Mouse (Mus musculus) forebrain, embryonic 13.5 days (tissue): ENCODE data around the gene Borcs5. TPM values are rescaled to one million over a fixed set of nuclear protein-coding genes. Genes with fewer than 3 reads are reported as not detected.
"Not testable (repeated sequence)": the region's sequence is repeated elsewhere in the genome, so short reads cannot be mapped to it uniquely, and the experiment has no call there.

ENCODE experiments used
- ATAC-seq: fragments of 200-750 bp; cut with Nextera tagmentation; 2 replicates; pipeline ENCODE4 v1.8.0; 2017
- H3K27ac ChIP-seq: fragments of 300-500 bp; sonication (generic); 2 replicates; pipeline ENCODE4 v1.5.1; 2015; ENCODE audit warnings: inconsistent platforms, mild to moderate bottlenecking, moderate library complexity
- H3K27me3 ChIP-seq: fragments of 300-500 bp; sonication (generic); 2 replicates; pipeline ENCODE4 v1.6.1; 2015; ENCODE audit warnings: mild to moderate bottlenecking, inconsistent platforms
- H3K36me3 ChIP-seq: fragments of 300-500 bp; sonication (generic); 2 replicates; pipeline ENCODE4 v1.6.1; 2015; ENCODE audit warnings: mild to moderate bottlenecking, inconsistent platforms; ENCODE audit not compliant: poor library complexity, severe bottlenecking
- H3K4me1 ChIP-seq: fragments of 300-500 bp; sonication (generic); 2 replicates; pipeline ENCODE4 v1.6.1; 2015; ENCODE audit warnings: inconsistent platforms
- H3K4me2 ChIP-seq: fragments of 300-500 bp; sonication (generic); 2 replicates; pipeline ENCODE4 v1.6.1; 2015; ENCODE audit warnings: inconsistent platforms, mild to moderate bottlenecking, moderate library complexity
- H3K4me3 ChIP-seq: fragments of 300-500 bp; sonication (generic); 2 replicates; pipeline ENCODE4 v1.5.1; 2015; ENCODE audit warnings: mild to moderate bottlenecking, inconsistent platforms
- H3K9ac ChIP-seq: fragments of 300-500 bp; sonication (generic); 2 replicates; pipeline ENCODE4 v1.6.1; 2015; ENCODE audit warnings: mild to moderate bottlenecking, inconsistent platforms
- H3K9me3 ChIP-seq: fragments of 300-500 bp; sonication (generic); replicated peaks from 2 replicates; pipeline ENCODE4 v1.6.1; 2016; ENCODE audit warnings: inconsistent platforms
- WGBS: fragments of 180-500 bp; shearing (Covaris S2); methylation state at CpG from one replicate; pipeline ENCODE4 v1.1.7; 2015; 5-methylcytosine and 5-hydroxymethylcytosine counted together
- polyA plus RNA-seq: library from polyadenylated mRNA; unstranded; fragments of >200 nt; fragmentation: Nextera tagmentation; extraction: Ambion mirVana; gene quantifications from 2 replicates; pipeline ENCODE4 v1.2.1, GENCODE M21; 2015

Gene Borcs5
- polyA plus RNA-seq, 1 experiment from 2014 or later, result 40.2 TPM

DNA sequence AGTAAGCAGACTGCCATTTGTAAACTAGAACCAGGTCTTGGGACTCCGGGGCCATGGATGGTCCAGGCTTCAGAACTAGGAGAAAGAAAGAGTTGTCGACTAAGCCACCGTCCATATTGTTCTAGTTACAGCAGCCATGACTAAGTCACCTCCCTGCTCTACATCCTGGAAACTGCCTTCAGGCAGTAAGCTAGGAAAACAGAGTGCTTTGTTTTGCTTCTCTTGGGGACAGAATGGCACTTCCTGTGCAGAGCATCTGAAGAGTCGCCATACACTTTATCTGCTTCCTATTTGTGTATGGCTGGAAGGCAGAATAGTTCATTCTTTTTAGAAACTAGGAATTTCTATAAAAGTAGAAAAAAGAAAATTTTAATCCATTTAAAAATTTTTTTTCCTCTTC is 17.2 kb downstream of the Borcs5 start:
- no peak overlapping the region for H3K4me3 ChIP-seq
- no peak overlapping the region for H3K4me2 ChIP-seq
- H3K27me3 ChIP-seq, result no peaks in the 10 kb centered on the region
- 84% methylated on average over 4 of the region's 4 CpGs for WGBS
- ATAC-seq, result no peak
- no peak overlapping the region for H3K9ac ChIP-seq
- no peak overlapping the region for H3K27ac ChIP-seq
- H3K4me1 ChIP-seq, result no peaks in the 10 kb centered on the region
- no peaks in the 10 kb centered on the region for H3K9me3 ChIP-seq
- H3K36me3 ChIP-seq, result no peaks in the 10 kb centered on the region

DNA sequence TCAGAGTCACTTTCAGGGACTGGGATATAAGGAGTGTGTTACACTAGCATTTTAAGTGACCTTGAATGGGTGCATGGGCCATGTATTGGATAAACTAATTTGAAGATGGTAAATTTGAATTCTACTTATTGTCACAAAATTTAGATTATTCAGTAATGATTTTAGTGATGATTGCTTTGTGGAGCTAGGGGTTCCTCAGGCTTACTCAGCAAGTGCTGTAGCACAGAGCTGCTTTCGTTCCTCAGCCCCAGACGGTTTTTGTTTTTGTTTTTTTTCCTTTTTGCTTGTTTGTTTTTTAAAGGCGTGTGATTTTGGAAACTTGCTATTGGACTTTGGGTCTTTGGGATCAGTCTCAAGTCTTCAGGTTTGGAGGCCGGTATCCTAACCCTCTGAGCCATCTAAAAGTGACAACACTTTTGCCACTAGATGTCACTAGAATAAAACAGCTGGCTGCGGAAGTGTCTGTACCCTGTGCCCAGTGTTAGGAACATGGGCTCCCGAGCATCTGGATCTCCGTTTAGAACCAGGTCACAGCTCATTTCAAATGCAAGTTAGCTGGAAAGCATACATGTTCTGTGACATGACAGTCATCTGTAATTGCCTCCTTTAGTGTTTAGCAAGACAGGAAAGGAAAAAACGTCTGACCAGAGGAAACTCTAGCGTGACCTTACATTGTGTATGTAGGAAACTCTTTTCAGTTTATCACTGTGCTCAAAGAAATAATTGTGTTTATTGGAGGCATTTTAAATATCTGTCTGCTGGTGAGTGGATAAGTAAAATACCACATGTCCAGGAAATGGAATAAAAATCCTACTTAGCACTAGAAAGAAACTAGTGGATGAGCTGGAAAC is 20.0 kb downstream of the Borcs5 start:
- ATAC-seq, result peak; percentile 93
- no peaks in the 10 kb centered on the region for H3K4me1 ChIP-seq
- no peaks in the 10 kb centered on the region for H3K36me3 ChIP-seq
- H3K4me3 ChIP-seq, result no peak overlapping the region
- WGBS, result 21% methylated on average over 9 of the region's 9 CpGs
- H3K9me3 ChIP-seq, result no peaks in the 10 kb centered on the region
- H3K4me2 ChIP-seq, result no peak overlapping the region
- H3K27ac ChIP-seq, result no peak overlapping the region
- no peaks in the 10 kb centered on the region for H3K27me3 ChIP-seq
- H3K9ac ChIP-seq, result no peak overlapping the region

DNA sequence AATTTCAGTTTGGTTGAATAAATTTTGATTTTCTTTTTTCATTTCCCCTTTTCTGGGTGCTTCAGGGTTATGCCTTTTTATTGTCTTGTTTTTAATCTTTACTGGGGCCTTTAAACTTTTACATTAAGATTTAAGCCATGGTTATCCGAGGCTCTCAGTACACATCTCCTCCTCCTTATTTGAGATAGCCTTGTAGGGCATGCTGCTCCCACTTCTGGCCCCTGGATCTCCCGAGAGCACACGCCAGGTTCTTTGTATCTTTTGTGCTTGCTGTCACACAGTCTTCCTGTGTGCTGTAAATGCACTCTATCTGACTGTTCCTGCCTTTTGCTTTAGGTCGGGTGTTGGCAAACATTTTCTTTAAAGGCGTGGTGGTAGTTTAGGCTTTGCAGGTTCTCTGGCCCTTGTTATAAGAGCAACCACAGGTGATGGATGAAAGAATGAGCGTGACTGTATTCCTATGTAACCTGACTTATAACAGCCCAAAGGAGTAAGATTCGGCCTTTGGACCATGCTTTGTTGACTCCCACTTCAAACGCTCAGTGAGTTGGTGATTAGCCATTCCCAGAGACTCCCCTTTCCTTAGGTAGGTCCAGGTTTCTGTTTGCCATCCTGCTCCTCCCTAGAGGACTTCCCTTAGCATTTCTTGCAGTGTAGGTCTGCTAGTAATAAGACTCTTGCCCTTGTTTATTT is 21.6 kb downstream of the Borcs5 start:
- no peak overlapping the region for H3K4me3 ChIP-seq
- H3K27ac ChIP-seq, result no peak overlapping the region
- no peaks in the 10 kb centered on the region for H3K27me3 ChIP-seq
- H3K4me2 ChIP-seq, result no peak overlapping the region
- H3K4me1 ChIP-seq, result no peaks in the 10 kb centered on the region
- no peak for ATAC-seq
- no peaks in the 10 kb centered on the region for H3K9me3 ChIP-seq
- H3K9ac ChIP-seq, result no peak overlapping the region
- no peaks in the 10 kb centered on the region for H3K36me3 ChIP-seq
- 75% methylated on average over 8 of the region's 8 CpGs for WGBS

DNA sequence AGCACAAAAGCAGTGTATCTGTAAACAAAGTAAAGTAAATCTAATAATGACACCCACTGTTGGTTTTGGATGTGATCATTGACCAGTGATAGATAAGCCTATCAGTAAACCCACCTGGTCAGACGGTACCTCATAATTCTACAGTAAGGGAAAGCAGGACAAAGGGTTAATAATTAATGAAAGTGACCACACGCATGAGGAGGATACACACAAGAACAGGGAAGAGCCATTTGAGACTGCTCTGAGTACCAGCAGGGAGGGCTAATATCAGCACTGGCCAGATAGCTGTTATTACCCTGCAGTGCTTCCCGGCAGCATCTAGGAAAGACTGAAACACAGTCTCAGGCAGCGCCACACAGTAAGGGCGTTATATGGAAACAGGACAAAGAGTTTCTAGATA is 25.3 kb downstream of the Borcs5 start:
- H3K4me1 ChIP-seq, result no peaks in the 10 kb centered on the region
- H3K27me3 ChIP-seq, result no peaks in the 10 kb centered on the region
- no peaks in the 10 kb centered on the region for H3K36me3 ChIP-seq
- no peak overlapping the region for H3K4me3 ChIP-seq
- no peak overlapping the region for H3K9ac ChIP-seq
- no peaks in the 10 kb centered on the region for H3K9me3 ChIP-seq
- no peak overlapping the region for H3K27ac ChIP-seq
- 90% methylated on average over 5 of the region's 5 CpGs for WGBS
- no peak overlapping the region for H3K4me2 ChIP-seq
- no peak for ATAC-seq

DNA sequence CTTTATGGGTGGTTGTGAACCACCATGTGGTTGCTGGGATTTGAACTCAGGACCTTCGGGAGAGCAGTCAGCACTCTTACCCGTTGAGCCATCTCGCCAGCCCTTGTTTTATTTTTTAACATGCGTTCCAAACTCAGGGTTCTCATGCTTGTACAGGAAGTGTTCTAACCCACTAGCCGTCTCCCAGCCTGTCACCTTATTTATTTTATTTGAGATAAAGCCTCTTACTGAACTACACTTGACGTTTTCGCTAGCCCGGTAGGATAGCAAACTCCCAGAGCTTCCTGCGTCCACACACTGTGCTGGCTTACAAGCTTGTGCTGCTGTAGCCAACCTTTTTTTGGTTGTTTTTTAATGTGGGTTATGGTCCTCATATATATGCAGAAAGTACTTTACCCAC is 26.5 kb downstream of the Borcs5 start:
- Histone ChIP-seq H3K36me3 (no peaks in the 10 kb centered on the region), H3K4me3 (no peak overlapping the region), H3K4me2 (no peak overlapping the region), H3K4me1 (peaks cover 1% of the 10 kb centered on the region), H3K9me3 (no peaks in the 10 kb centered on the region), H3K27ac (no peak overlapping the region), H3K9ac (no peak overlapping the region), H3K27me3 (no peaks in the 10 kb centered on the region)
- ATAC-seq, result no peak
- 88% methylated on average over 9 of the region's 9 CpGs for WGBS

DNA sequence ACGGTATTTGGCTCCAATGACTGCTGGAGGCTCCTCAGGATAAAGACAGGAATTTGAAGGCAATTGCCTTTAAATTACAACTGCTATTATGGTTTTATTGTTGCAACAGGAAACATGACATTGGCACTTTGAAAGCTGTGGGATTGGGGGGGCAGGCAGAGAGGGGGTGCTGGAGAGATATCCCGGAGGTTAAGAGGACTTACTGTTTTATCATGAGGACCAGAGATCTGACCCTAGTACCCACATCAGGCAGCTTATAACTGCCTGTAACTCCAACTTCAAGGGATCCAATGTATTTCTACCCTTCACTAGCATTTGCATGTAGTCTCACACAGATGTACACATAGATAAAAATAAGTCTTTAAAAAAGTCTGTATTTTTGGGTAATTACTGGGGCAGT is 29.2 kb downstream of the Borcs5 start:
- ATAC-seq, result no peak
- WGBS, result 85% methylated on average over 2 of the region's 2 CpGs
- Histone ChIP-seq H3K36me3 (no peaks in the 10 kb centered on the region), H3K27ac (no peak overlapping the region), H3K4me3 (no peak overlapping the region), H3K4me1 (peaks cover 7% of the 10 kb centered on the region), H3K9me3 (no peaks in the 10 kb centered on the region), H3K9ac (no peak overlapping the region), H3K27me3 (no peaks in the 10 kb centered on the region), H3K4me2 (no peak overlapping the region)

DNA sequence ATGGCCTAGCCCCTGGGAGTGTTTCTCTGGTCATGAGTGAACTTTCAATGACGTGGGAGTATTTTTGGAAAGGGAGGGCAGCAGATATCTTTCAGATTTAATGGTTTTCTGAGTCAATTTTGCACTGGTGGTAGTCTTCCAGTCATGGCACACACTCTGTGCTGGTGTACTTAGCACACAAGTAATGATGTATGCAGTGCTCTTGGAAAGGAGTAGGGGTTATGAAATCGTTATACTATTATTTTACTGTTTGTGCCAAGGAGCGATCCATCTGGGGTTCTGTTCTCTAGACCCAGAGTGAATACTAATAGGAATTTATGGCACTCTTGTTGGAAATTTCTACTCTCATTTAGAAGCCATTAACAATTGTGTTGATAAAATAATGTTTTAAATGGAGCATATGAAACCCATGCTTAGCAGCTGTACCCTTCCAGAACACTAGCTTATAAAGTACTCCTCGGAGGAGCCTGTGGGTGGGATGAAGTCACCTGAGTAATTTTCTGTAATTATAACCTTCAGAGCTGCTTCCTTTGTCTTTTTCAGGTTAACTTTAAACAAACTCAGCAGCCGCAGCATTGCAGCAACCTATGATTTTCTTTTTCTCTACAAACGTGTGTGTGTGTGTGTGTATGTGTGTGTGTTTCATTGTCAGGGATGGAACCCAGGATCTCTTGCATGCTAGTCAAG is 30.0 kb downstream of the Borcs5 start:
- Histone ChIP-seq H3K9me3 (no peaks in the 10 kb centered on the region), H3K36me3 (no peaks in the 10 kb centered on the region), H3K9ac (no peak overlapping the region), H3K4me2 (no peak overlapping the region), H3K27ac (no peak overlapping the region), H3K4me3 (no peak overlapping the region), H3K27me3 (no peaks in the 10 kb centered on the region), H3K4me1 (peaks cover 7% of the 10 kb centered on the region)
- no peak for ATAC-seq
- 82% methylated on average over 6 of the region's 6 CpGs for WGBS

DNA sequence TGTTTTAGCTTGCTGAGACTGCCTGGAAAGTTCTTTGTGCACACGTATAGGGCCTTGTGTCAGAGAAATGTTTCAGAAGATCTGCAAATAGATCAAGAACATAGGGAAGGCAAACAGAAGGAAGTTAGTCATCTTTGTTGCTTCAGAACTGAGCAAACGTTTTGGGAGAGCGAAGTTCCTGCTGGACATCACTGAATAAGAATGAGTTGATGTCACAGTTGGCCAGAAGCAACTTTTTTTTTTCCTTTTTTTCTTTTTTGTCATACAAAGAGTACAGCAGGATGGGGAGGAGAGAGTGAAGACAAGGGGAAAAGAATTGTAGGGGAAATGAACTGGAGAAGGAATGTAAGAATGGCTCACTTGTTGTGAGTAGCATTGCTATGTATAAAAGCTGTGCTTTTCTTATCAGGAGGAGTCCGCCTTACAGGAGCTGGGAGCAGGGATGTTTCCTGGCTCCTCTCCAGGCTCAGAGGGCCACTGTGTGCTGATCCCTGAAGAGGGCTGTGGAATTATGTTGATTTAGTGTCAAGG is 31.6 kb downstream of the Borcs5 start:
- Histone ChIP-seq H3K4me2 (no peak overlapping the region), H3K9me3 (no peaks in the 10 kb centered on the region), H3K4me3 (no peak overlapping the region), H3K36me3 (no peaks in the 10 kb centered on the region), H3K9ac (no peak overlapping the region), H3K4me1 (peaks cover 7% of the 10 kb centered on the region), H3K27me3 (no peaks in the 10 kb centered on the region), H3K27ac (no peak overlapping the region)
- ATAC-seq, result no peak
- WGBS, result 53% methylated on average over 4 of the region's 4 CpGs

DNA sequence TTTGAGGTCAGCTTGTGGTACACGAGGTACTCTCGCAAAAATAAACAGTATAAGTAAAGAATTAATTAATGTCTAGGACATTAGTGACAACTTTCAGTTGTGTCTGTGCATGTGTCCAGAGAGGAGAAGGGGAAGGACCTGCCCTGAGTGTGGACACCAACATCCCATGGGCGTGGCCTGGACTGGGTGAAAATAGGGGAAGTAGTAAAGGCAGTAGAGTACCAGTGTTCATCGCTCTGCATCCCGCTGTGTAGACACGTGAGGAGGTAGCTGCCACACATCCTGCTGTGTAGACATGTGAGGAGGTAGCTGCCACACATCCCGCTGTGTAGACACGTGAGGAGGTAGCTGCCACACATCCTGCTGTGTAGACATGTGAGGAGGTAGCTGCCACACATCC is 34.4 kb downstream of the Borcs5 start:
- not testable (repeated sequence) for H3K36me3 ChIP-seq, H3K4me3 ChIP-seq, H3K27ac ChIP-seq, H3K9ac ChIP-seq, H3K4me1 ChIP-seq, H3K4me2 ChIP-seq, H3K9me3 ChIP-seq, ATAC-seq, H3K27me3 ChIP-seq
- 87% methylated on average over 8 of the region's 8 CpGs for WGBS

DNA sequence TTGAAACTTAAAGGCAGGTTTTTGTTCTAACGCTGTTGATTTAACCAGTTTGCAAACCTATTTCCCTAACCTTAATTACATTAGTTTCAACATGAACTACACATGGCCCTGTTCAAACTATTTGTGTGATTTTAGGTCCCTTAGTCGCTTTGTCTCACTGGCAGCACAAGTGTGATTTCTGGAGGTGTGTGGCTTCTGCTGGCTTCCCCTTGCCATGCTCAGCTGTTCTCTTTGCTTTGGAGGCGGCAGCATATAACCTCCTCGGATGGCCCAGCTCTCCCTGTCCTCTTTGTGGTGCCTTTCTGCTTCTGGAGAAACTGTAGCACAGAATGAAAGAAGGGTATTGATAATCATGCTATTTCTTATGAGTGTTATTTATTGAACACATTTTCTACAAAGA is 38.2 kb downstream of the Borcs5 start:
- 86% methylated on average over 4 of the region's 4 CpGs for WGBS
- no peak overlapping the region for H3K27ac ChIP-seq

DNA sequence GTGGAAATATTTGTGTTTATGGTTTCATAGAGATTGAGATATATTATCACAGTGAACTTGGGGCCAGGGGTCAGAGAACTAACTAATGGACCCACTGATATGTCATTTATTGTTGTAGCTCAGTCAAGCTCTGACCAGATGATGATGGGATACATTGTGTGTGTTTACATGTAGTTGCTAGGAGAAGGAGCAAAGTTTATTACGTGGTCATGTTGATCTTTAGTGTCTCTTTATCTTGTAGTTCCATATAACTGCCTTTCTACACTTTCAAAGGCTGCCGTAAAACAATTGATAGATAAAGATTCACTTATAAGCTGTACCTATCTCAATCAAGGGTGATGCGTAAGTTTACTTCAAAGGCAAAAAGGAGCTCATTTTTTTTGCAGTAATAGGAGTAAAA is 38.7 kb downstream of the Borcs5 start:
- Histone ChIP-seq H3K4me1 (no peaks in the 10 kb centered on the region), H3K9me3 (no peaks in the 10 kb centered on the region), H3K27ac (no peak overlapping the region), H3K4me3 (no peak overlapping the region), H3K27me3 (no peaks in the 10 kb centered on the region), H3K36me3 (no peaks in the 10 kb centered on the region), H3K9ac (no peak overlapping the region), H3K4me2 (no peak overlapping the region)
- WGBS, result 89% methylated on average over 3 of the region's 3 CpGs
- ATAC-seq, result no peak

More for the DNA sequence above, 38.2 kb downstream of the Borcs5 start:
- no peaks in the 10 kb centered on the region for H3K36me3 ChIP-seq
- H3K27me3 ChIP-seq, result no peaks in the 10 kb centered on the region
- no peaks in the 10 kb centered on the region for H3K4me1 ChIP-seq
- no peak overlapping the region for H3K4me3 ChIP-seq
- no peak overlapping the region for H3K4me2 ChIP-seq
- ATAC-seq, result no peak
- no peaks in the 10 kb centered on the region for H3K9me3 ChIP-seq
- no peak overlapping the region for H3K9ac ChIP-seq

DNA sequence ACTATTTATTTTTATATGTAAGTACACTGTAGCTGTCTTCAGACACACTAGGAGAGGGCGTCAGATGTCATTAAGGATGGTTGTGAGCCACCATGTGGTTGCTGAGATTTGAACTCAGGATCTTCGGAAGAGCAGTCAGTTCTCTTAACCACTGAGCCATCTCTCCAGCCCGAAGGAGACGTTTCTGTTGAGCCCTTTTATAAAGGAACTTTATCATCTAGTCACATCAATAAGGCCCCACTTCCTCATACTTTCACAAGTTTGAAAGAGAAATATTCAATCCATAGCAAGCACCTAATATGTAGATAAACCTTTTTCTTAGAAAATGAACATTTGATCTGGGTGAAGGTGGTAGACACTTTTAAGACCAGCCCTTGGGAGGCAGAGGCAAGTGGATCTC is 40.0 kb downstream of the Borcs5 start:
- H3K36me3 ChIP-seq, H3K4me2 ChIP-seq, H3K9ac ChIP-seq, H3K27me3 ChIP-seq, H3K9me3 ChIP-seq, H3K27ac ChIP-seq, H3K4me3 ChIP-seq, ATAC-seq, H3K4me1 ChIP-seq: not testable (repeated sequence)
- 96% methylated on average over 4 of the region's 4 CpGs for WGBS
